Mouse (Mus musculus): Measurements from ENCODE around the gene Kcnc3. TPM values are rescaled to one million over a fixed set of nuclear protein-coding genes. Genes with fewer than 3 reads are reported as not detected.

Kcnc3 gene
- polyA plus RNA-seq, 1 experiment: 0.26 TPM

- no peak for TF ChIP-seq CTCF (IDR thresholded peaks at IDR 0.05; ENCODE audit: control insufficient read depth, insufficient read depth, insufficient read length)
- TF ChIP-seq CEBPB (IDR thresholded peaks at IDR 0.05; ENCODE audit: low read depth): no peak
- no peak for TF ChIP-seq USF1 (IDR thresholded peaks at IDR 0.05; ENCODE audit: low read depth)
- no peak for TF ChIP-seq FOSL1 (IDR thresholded peaks at IDR 0.05; ENCODE audit: insufficient read depth, low read length, poor library complexity, severe bottlenecking)
- TF ChIP-seq MAX (IDR thresholded peaks at IDR 0.05): no peak
- no peak for TF ChIP-seq MYOD1 (IDR thresholded peaks at IDR 0.05; ENCODE audit: control insufficient read depth, insufficient read length, low read depth)
- TF ChIP-seq MYOG (IDR thresholded peaks at IDR 0.05; ENCODE audit: control insufficient read depth, extremely low read depth, insufficient read length): no peak
- H3K27me3 ChIP-seq (ENCODE audit: control insufficient read depth, insufficient read depth, insufficient read length): peaks cover 72% of the 10 kb centered on the region
Measured at GRCm38 (mm10) chr7:44604619-44605018, 14.2 kb downstream of the Kcnc3 start.

GRCm38 (mm10) chr7:44605436-44605835, 15.0 kb downstream of the Kcnc3 start:
- no peaks in the 10 kb centered on the region for H3K79me2 ChIP-seq (ENCODE audit: control insufficient read depth, insufficient read depth)
- no peak overlapping the region for H3K4me3 ChIP-seq (ENCODE audit: insufficient read depth, poor library complexity, severe bottlenecking)
- no peak overlapping the region for H3ac ChIP-seq (ENCODE audit: control insufficient read depth, insufficient read length, low read depth)
- no peaks in the 10 kb centered on the region for H3K79me3 ChIP-seq (ENCODE audit: low read depth)
- peaks cover 74% of the 10 kb centered on the region for H3K27me3 ChIP-seq (ENCODE audit: control insufficient read depth, insufficient read depth, insufficient read length)
- no peak for TF ChIP-seq MYOD1 (IDR thresholded peaks at IDR 0.05; ENCODE audit: control insufficient read depth, insufficient read length, low read depth)
- no peak for TF ChIP-seq MYOG (IDR thresholded peaks at IDR 0.05; ENCODE audit: control insufficient read depth, extremely low read depth, insufficient read length)
- TF ChIP-seq FOSL1 (IDR thresholded peaks at IDR 0.05; ENCODE audit: insufficient read depth, low read length, poor library complexity, severe bottlenecking): no peak
- no peak for TF ChIP-seq CTCF (IDR thresholded peaks at IDR 0.05; ENCODE audit: control insufficient read depth, insufficient read depth, insufficient read length)
- TF ChIP-seq USF1 (IDR thresholded peaks at IDR 0.05; ENCODE audit: low read depth): no peak
- H3K36me3 ChIP-seq (ENCODE audit: control insufficient read depth, insufficient read depth): no peaks in the 10 kb centered on the region

More at GRCm38 (mm10) chr7:44604619-44605018, 14.2 kb downstream of the Kcnc3 start:
- Histone ChIP-seq H3K79me3 (ENCODE audit: low read depth) (no peaks in the 10 kb centered on the region), H3K79me2 (ENCODE audit: control insufficient read depth, insufficient read depth) (no peaks in the 10 kb centered on the region), H3ac (ENCODE audit: control insufficient read depth, insufficient read length, low read depth) (no peak overlapping the region), H3K4me3 (ENCODE audit: insufficient read depth, poor library complexity, severe bottlenecking) (no peak overlapping the region), H3K36me3 (ENCODE audit: control insufficient read depth, insufficient read depth) (no peaks in the 10 kb centered on the region)

GRCm38 (mm10) chr7:44606171-44606901, 15.9 kb downstream of the Kcnc3 start:
- no peaks in the 10 kb centered on the region for H3K79me3 ChIP-seq (ENCODE audit: low read depth)
- no peak overlapping the region for H3K4me3 ChIP-seq (ENCODE audit: insufficient read depth, poor library complexity, severe bottlenecking)
- no peak for TF ChIP-seq CTCF (IDR thresholded peaks at IDR 0.05; ENCODE audit: control insufficient read depth, insufficient read depth, insufficient read length)
- TF ChIP-seq MAX (IDR thresholded peaks at IDR 0.05): no peak
- no peak for TF ChIP-seq FOSL1 (IDR thresholded peaks at IDR 0.05; ENCODE audit: insufficient read depth, low read length, poor library complexity, severe bottlenecking)
- no peak for TF ChIP-seq USF1 (IDR thresholded peaks at IDR 0.05; ENCODE audit: low read depth)
- TF ChIP-seq MYOD1 (IDR thresholded peaks at IDR 0.05; ENCODE audit: control insufficient read depth, insufficient read length, low read depth): no peak
- TF ChIP-seq MYOG (IDR thresholded peaks at IDR 0.05; ENCODE audit: control insufficient read depth, extremely low read depth, insufficient read length): no peak
- TF ChIP-seq CEBPB (IDR thresholded peaks at IDR 0.05; ENCODE audit: low read depth): no peak
- peaks cover 74% of the 10 kb centered on the region for H3K27me3 ChIP-seq (ENCODE audit: control insufficient read depth, insufficient read depth, insufficient read length)
- H3K79me2 ChIP-seq (ENCODE audit: control insufficient read depth, insufficient read depth): no peaks in the 10 kb centered on the region
- H3K36me3 ChIP-seq (ENCODE audit: control insufficient read depth, insufficient read depth): no peaks in the 10 kb centered on the region
- no peak overlapping the region for H3ac ChIP-seq (ENCODE audit: control insufficient read depth, insufficient read length, low read depth)

GRCm38 (mm10) chr7:44612192-44612591, 21.7 kb downstream of the Kcnc3 start:
- H3K79me3 ChIP-seq (ENCODE audit: low read depth): no peaks in the 10 kb centered on the region
- H3K27me3 ChIP-seq (ENCODE audit: control insufficient read depth, insufficient read depth, insufficient read length): peaks cover 66% of the 10 kb centered on the region
- no peaks in the 10 kb centered on the region for H3K79me2 ChIP-seq (ENCODE audit: control insufficient read depth, insufficient read depth)
- H3K4me3 ChIP-seq (ENCODE audit: insufficient read depth, poor library complexity, severe bottlenecking): no peak overlapping the region
- H3ac ChIP-seq (ENCODE audit: control insufficient read depth, insufficient read length, low read depth): no peak overlapping the region
- TF ChIP-seq CTCF (IDR thresholded peaks at IDR 0.05; ENCODE audit: control insufficient read depth, insufficient read depth, insufficient read length): no peak
- TF ChIP-seq CEBPB (IDR thresholded peaks at IDR 0.05; ENCODE audit: low read depth): no peak
- TF ChIP-seq MAX (IDR thresholded peaks at IDR 0.05): no peak
- no peak for TF ChIP-seq FOSL1 (IDR thresholded peaks at IDR 0.05; ENCODE audit: insufficient read depth, low read length, poor library complexity, severe bottlenecking)
- no peak for TF ChIP-seq MYOG (IDR thresholded peaks at IDR 0.05; ENCODE audit: control insufficient read depth, extremely low read depth, insufficient read length)
- no peak for TF ChIP-seq MYOD1 (IDR thresholded peaks at IDR 0.05; ENCODE audit: control insufficient read depth, insufficient read length, low read depth)
- TF ChIP-seq USF1 (IDR thresholded peaks at IDR 0.05; ENCODE audit: low read depth): no peak
- H3K36me3 ChIP-seq (ENCODE audit: control insufficient read depth, insufficient read depth): no peaks in the 10 kb centered on the region

- TF ChIP-seq CEBPB (IDR thresholded peaks at IDR 0.05; ENCODE audit: low read depth): no peak
- no peak for TF ChIP-seq FOSL1 (IDR thresholded peaks at IDR 0.05; ENCODE audit: insufficient read depth, low read length, poor library complexity, severe bottlenecking)
- TF ChIP-seq MYOG (IDR thresholded peaks at IDR 0.05; ENCODE audit: control insufficient read depth, extremely low read depth, insufficient read length): no peak
- TF ChIP-seq MYOD1 (IDR thresholded peaks at IDR 0.05; ENCODE audit: control insufficient read depth, insufficient read length, low read depth): no peak
- no peak for TF ChIP-seq MAX (IDR thresholded peaks at IDR 0.05)
- TF ChIP-seq USF1 (IDR thresholded peaks at IDR 0.05; ENCODE audit: low read depth): no peak
- no peak for TF ChIP-seq CTCF (IDR thresholded peaks at IDR 0.05; ENCODE audit: control insufficient read depth, insufficient read depth, insufficient read length)
- H3K36me3 ChIP-seq (ENCODE audit: control insufficient read depth, insufficient read depth): no peaks in the 10 kb centered on the region
- H3K79me2 ChIP-seq (ENCODE audit: control insufficient read depth, insufficient read depth): no peaks in the 10 kb centered on the region
- no peak overlapping the region for H3ac ChIP-seq (ENCODE audit: control insufficient read depth, insufficient read length, low read depth)
- H3K27me3 ChIP-seq (ENCODE audit: control insufficient read depth, insufficient read depth, insufficient read length): peaks cover 51% of the 10 kb centered on the region
- H3K79me3 ChIP-seq (ENCODE audit: low read depth): no peaks in the 10 kb centered on the region
- no peak overlapping the region for H3K4me3 ChIP-seq (ENCODE audit: insufficient read depth, poor library complexity, severe bottlenecking)
Measured at GRCm38 (mm10) chr7:44614041-44614688, 23.7 kb downstream of the Kcnc3 start.

All from C2C12 (cell line).